Mouse (Mus musculus): ENCODE measurements at regions not wholly inside any gene's neighbourhood (a gene's known extent, or its start where the extent isn't known, plus 50 kb on each side); places are given as distances from the start of the nearest gene placed in this dataset.

GRCm38 (mm10) chr12:25534620-25534950 lies 437.6 kb upstream of the Id2 start:
- TF ChIP-seq CTCF (IDR thresholded peaks at IDR 0.05) (no peak), EP300 (IDR thresholded peaks at IDR 0.05) (no peak)

All from lung, postnatal 0 days (tissue).